Mouse (Mus musculus): Measurements from ENCODE around the gene Ptprz1.

DNA sequence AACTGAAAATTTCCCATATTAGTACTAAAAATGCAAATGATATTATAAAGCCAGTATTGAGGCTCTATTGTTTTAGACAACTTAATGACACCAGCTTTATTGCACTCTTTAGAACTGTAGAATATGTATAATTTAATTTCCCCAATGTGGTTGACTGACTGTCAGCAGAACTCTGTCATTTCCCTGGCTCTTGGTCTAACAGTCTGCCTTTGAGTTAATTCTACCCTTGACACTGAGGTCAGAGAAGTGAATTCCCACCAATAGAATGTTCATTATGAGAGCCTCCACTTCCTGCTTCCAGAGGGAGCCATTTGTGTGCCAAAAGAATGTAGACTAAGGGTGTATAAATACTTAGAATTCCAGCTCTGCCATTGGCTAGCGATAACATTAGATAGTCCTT lies 152.9 kb downstream of the Ptprz1 start:
- TF ChIP-seq CTCF (IDR thresholded peaks at IDR 0.05) (no peak), EP300 (IDR thresholded peaks at IDR 0.05) (no peak)

All from lung, postnatal 0 days (tissue).